Mouse (Mus musculus) erythroblast, embryonic 14.5 days (primary cell): ENCODE measurements around the gene Adam12. TPM values are rescaled to one million over a fixed set of nuclear protein-coding genes. Genes with fewer than 3 reads are reported as not detected.

Experiments used
- H3K27me3 ChIP-seq: 2 replicates; pipeline ENCODE4 v1.6.1; 2012; ENCODE audit warnings: inconsistent platforms; ENCODE audit not compliant: control insufficient read depth
- H3K36me3 ChIP-seq: 2 replicates; pipeline ENCODE4 v1.6.1; 2012; ENCODE audit warnings: mild to moderate bottlenecking, inconsistent platforms; ENCODE audit not compliant: control insufficient read depth
- H3K4me1 ChIP-seq: 2 replicates; pipeline ENCODE4 v1.6.1; 2012; ENCODE audit warnings: inconsistent platforms; ENCODE audit not compliant: control insufficient read depth
- H3K4me3 ChIP-seq: replicated peaks from 2 replicates; pipeline ENCODE3; 2012; ENCODE audit warnings: moderate library complexity, mild to moderate bottlenecking, inconsistent platforms
- H3K9me3 ChIP-seq: 2 replicates; pipeline ENCODE4 v1.6.1; 2012; ENCODE audit warnings: low read length, inconsistent platforms, mixed read lengths; ENCODE audit not compliant: control insufficient read depth
- GATA1 ChIP-seq: IDR thresholded peaks from 2 replicates; pipeline ENCODE4 v1.6.1; 2012; ENCODE audit warnings: low read length, inconsistent platforms, mixed read lengths
- TAL1 ChIP-seq: IDR thresholded peaks from 3 replicates; pipeline ENCODE4 v1.6.1; 2012; ENCODE audit warnings: low read length, inconsistent platforms, mixed read lengths
- polyA plus RNA-seq: library from polyadenylated mRNA; stranded (reverse); fragments of >175 nt; gene quantifications from 2 replicates; pipeline ENCODE4 v1.2.3, GENCODE M21; 2012

The Adam12 gene
- polyA plus RNA-seq, 1 experiment = 0.01 TPM

GRCm38 (mm10) chr7:133842079-133842478 is 389.9 kb downstream of the Adam12 start:
- TF ChIP-seq GATA1 = no peak
- TF ChIP-seq TAL1 = no peak
- H3K9me3 ChIP-seq = no peaks in the 10 kb centered on the region
- no peaks in the 10 kb centered on the region for H3K27me3 ChIP-seq
- no peak overlapping the region for H3K4me3 ChIP-seq
- H3K36me3 ChIP-seq = no peaks in the 10 kb centered on the region
- no peaks in the 10 kb centered on the region for H3K4me1 ChIP-seq

- no peak for TF ChIP-seq TAL1
- TF ChIP-seq GATA1 = no peak
- H3K4me1 ChIP-seq = no peaks in the 10 kb centered on the region
- no peaks in the 10 kb centered on the region for H3K9me3 ChIP-seq
- no peak overlapping the region for H3K4me3 ChIP-seq
- H3K27me3 ChIP-seq = no peaks in the 10 kb centered on the region
- no peaks in the 10 kb centered on the region for H3K36me3 ChIP-seq
These were observed 392.4 kb downstream of the Adam12 start for GRCm38 (mm10) chr7:133839546-133839945.

Other genes with a start within 250 kb of the Adam12 start
- not detected in 2 replicates for gene D7Ertd443e, start 153.5 kb upstream of the Adam12 start, polyA plus RNA-seq